Mouse (Mus musculus) forebrain, embryonic 15.5 days (tissue): ENCODE results near the gene Hmgn3. TPM values are rescaled to one million over a fixed set of nuclear protein-coding genes. Genes with fewer than 3 reads are reported as not detected.
A peak's percentile ranks its signal among the peaks of the same experiment; 100 is the strongest.

Source experiments
- ATAC-seq: fragments of 200-750 bp; cut with Nextera tagmentation; replicated peaks from 2 replicates; pipeline ENCODE4 v1.8.0; 2017; ENCODE audit warnings: mild to moderate bottlenecking, moderate TSS enrichment, moderate library complexity
- H3K27ac ChIP-seq: fragments of 300-500 bp; sonication (generic); replicated peaks from 2 replicates; pipeline ENCODE4 v1.5.1; 2015; ENCODE audit warnings: mild to moderate bottlenecking, inconsistent platforms
- H3K27me3 ChIP-seq: fragments of 300-500 bp; sonication (generic); 2 replicates; pipeline ENCODE4 v1.6.1; 2015; ENCODE audit warnings: inconsistent platforms
- H3K36me3 ChIP-seq: fragments of 300-500 bp; sonication (generic); 2 replicates; pipeline ENCODE4 v1.6.1; 2015; ENCODE audit warnings: mild to moderate bottlenecking, inconsistent platforms
- H3K4me1 ChIP-seq: fragments of 300-500 bp; sonication (generic); 2 replicates; pipeline ENCODE4 v1.6.1; 2015; ENCODE audit warnings: inconsistent platforms
- H3K4me2 ChIP-seq: fragments of 300-500 bp; sonication (generic); replicated peaks from 2 replicates; pipeline ENCODE4 v1.6.1; 2015; ENCODE audit warnings: mild to moderate bottlenecking, inconsistent platforms
- H3K4me3 ChIP-seq: fragments of 300-500 bp; sonication (generic); 2 replicates; pipeline ENCODE4 v1.5.1; 2015; ENCODE audit warnings: mild to moderate bottlenecking, inconsistent platforms
- H3K9ac ChIP-seq: fragments of 300-500 bp; sonication (generic); replicated peaks from 2 replicates; pipeline ENCODE4 v1.6.1; 2015; ENCODE audit warnings: mild to moderate bottlenecking, inconsistent platforms
- H3K9me3 ChIP-seq: fragments of 300-500 bp; sonication (generic); 2 replicates; pipeline ENCODE4 v1.6.1; 2016; ENCODE audit warnings: inconsistent platforms
- WGBS: fragments of 180-500 bp; shearing (Covaris S2); methylation state at CpG from one replicate; pipeline ENCODE4 v1.1.7; 2015; ENCODE audit warnings: mixed read lengths; 5-methylcytosine and 5-hydroxymethylcytosine counted together
- polyA plus RNA-seq: library from polyadenylated mRNA; unstranded; fragments of >200 nt; fragmentation: Nextera tagmentation; extraction: Ambion mirVana; gene quantifications from 2 replicates; pipeline ENCODE4 v1.2.1, GENCODE M21; 2015

Hmgn3 gene
- polyA plus RNA-seq, 1 experiment from 2014 or later: 175 TPM

- Histone ChIP-seq H3K9ac (no peak overlapping the region), H3K27me3 (no peaks in the 10 kb centered on the region), H3K27ac (no peak overlapping the region), H3K9me3 (no peaks in the 10 kb centered on the region), H3K36me3 (peaks cover 5% of the 10 kb centered on the region; the same call in 1 of the 2 replicates), H3K4me3 (no peak overlapping the region), H3K4me1 (no peaks in the 10 kb centered on the region), H3K4me2 (no peak overlapping the region)
- WGBS: 77% methylated on average over 10 of the region's 10 CpGs
- no peak for ATAC-seq
Observed at GRCm38 (mm10) chr9:83113800-83114217, 32.7 kb downstream of the Hmgn3 start.

- Histone ChIP-seq H3K9me3 (no peaks in the 10 kb centered on the region), H3K4me3 (no peak overlapping the region), H3K4me2 (no peak overlapping the region), H3K27ac (no peak overlapping the region), H3K9ac (no peak overlapping the region), H3K36me3 (peaks cover 5% of the 10 kb centered on the region; the same call in 1 of the 2 replicates), H3K27me3 (no peaks in the 10 kb centered on the region), H3K4me1 (no peaks in the 10 kb centered on the region)
- WGBS: 89% methylated on average over 9 of the region's 9 CpGs
- ATAC-seq: no peak
Observed at GRCm38 (mm10) chr9:83112305-83112768, 34.1 kb downstream of the Hmgn3 start.

- WGBS: 88% methylated on average over 3 of the region's 3 CpGs
- no peaks in the 10 kb centered on the region for H3K9me3 ChIP-seq
- no peak overlapping the region for H3K4me3 ChIP-seq
- peaks cover 5% of the 10 kb centered on the region; the same call in 1 of the 2 replicates for H3K36me3 ChIP-seq
- no peak overlapping the region for H3K4me2 ChIP-seq
- no peak overlapping the region for H3K9ac ChIP-seq
- H3K27me3 ChIP-seq: no peaks in the 10 kb centered on the region
- ATAC-seq: no peak
- no peaks in the 10 kb centered on the region for H3K4me1 ChIP-seq
- no peak overlapping the region for H3K27ac ChIP-seq
Observed at GRCm38 (mm10) chr9:83111789-83112188, 34.7 kb downstream of the Hmgn3 start.

- H3K27ac ChIP-seq: no peak overlapping the region
- no peak overlapping the region for H3K4me2 ChIP-seq
- no peaks in the 10 kb centered on the region for H3K4me1 ChIP-seq
- 79% methylated on average over 9 of the region's 9 CpGs for WGBS
- ATAC-seq: no peak
- H3K27me3 ChIP-seq: no peaks in the 10 kb centered on the region
- no peak overlapping the region for H3K9ac ChIP-seq
- H3K4me3 ChIP-seq: no peak overlapping the region
- H3K9me3 ChIP-seq: no peaks in the 10 kb centered on the region
- H3K36me3 ChIP-seq: peaks cover 5% of the 10 kb centered on the region; the same call in 1 of the 2 replicates
Observed at GRCm38 (mm10) chr9:83111117-83111686, 35.3 kb downstream of the Hmgn3 start.

- WGBS: 93% methylated on average over 9 of the region's 9 CpGs
- no peak overlapping the region for H3K4me2 ChIP-seq
- no peak overlapping the region for H3K4me3 ChIP-seq
- H3K9me3 ChIP-seq: no peaks in the 10 kb centered on the region
- no peak overlapping the region for H3K9ac ChIP-seq
- H3K27ac ChIP-seq: no peak overlapping the region
- no peak for ATAC-seq
- no peaks in the 10 kb centered on the region for H3K4me1 ChIP-seq
- peaks cover 5% of the 10 kb centered on the region; the same call in 1 of the 2 replicates for H3K36me3 ChIP-seq
- no peaks in the 10 kb centered on the region for H3K27me3 ChIP-seq
Observed at GRCm38 (mm10) chr9:83110406-83111116, 35.9 kb downstream of the Hmgn3 start.

- 94% methylated on average over 6 of the region's 6 CpGs for WGBS
- no peaks in the 10 kb centered on the region for H3K27me3 ChIP-seq
- H3K9me3 ChIP-seq: no peaks in the 10 kb centered on the region
- no peaks in the 10 kb centered on the region for H3K4me1 ChIP-seq
- ATAC-seq: no peak
- no peak overlapping the region for H3K4me2 ChIP-seq
- H3K36me3 ChIP-seq: peaks cover 5% of the 10 kb centered on the region; the same call in 1 of the 2 replicates
- H3K4me3 ChIP-seq: no peak overlapping the region
- no peak overlapping the region for H3K27ac ChIP-seq
- H3K9ac ChIP-seq: no peak overlapping the region
Observed at GRCm38 (mm10) chr9:83109705-83110104, 36.8 kb downstream of the Hmgn3 start.

- H3K4me1 ChIP-seq: no peaks in the 10 kb centered on the region
- H3K4me3 ChIP-seq: no peak overlapping the region
- H3K27me3 ChIP-seq: no peaks in the 10 kb centered on the region
- H3K9ac ChIP-seq: no peak overlapping the region
- WGBS: 76% methylated on average over 3 of the region's 3 CpGs
- no peaks in the 10 kb centered on the region for H3K9me3 ChIP-seq
- no peak for ATAC-seq
- no peak overlapping the region for H3K4me2 ChIP-seq
- H3K27ac ChIP-seq: no peak overlapping the region
- H3K36me3 ChIP-seq: peaks cover 5% of the 10 kb centered on the region; the same call in 1 of the 2 replicates
Observed at GRCm38 (mm10) chr9:83108821-83109220, 37.7 kb downstream of the Hmgn3 start.

GRCm38 (mm10) chr9:83103785-83104184 lies 42.7 kb downstream of the Hmgn3 start:
- H3K4me1 ChIP-seq: peaks cover 10% of the 10 kb centered on the region
- no peak for ATAC-seq
- 83% methylated on average over 3 of the region's 3 CpGs for WGBS
- no peaks in the 10 kb centered on the region for H3K27me3 ChIP-seq
- no peak overlapping the region for H3K27ac ChIP-seq
- H3K36me3 ChIP-seq: no peaks in the 10 kb centered on the region
- no peak overlapping the region for H3K4me2 ChIP-seq
- H3K9ac ChIP-seq: no peak overlapping the region
- H3K9me3 ChIP-seq: no peaks in the 10 kb centered on the region
- H3K4me3 ChIP-seq: no peak overlapping the region

GRCm38 (mm10) chr9:83101691-83102090 lies 44.8 kb downstream of the Hmgn3 start:
- H3K27me3 ChIP-seq: no peaks in the 10 kb centered on the region
- 78% methylated on average over 3 of the region's 3 CpGs for WGBS

GRCm38 (mm10) chr9:83100786-83101185 lies 45.7 kb downstream of the Hmgn3 start:
- Histone ChIP-seq H3K9ac (no peak overlapping the region), H3K27me3 (no peaks in the 10 kb centered on the region), H3K4me3 (no peak overlapping the region), H3K27ac (no peak overlapping the region), H3K4me1 (peaks cover 22% of the 10 kb centered on the region), H3K9me3 (no peaks in the 10 kb centered on the region), H3K4me2 (no peak overlapping the region), H3K36me3 (no peaks in the 10 kb centered on the region)
- ATAC-seq: no peak
- 88% methylated on average over 3 of the region's 3 CpGs for WGBS

More at GRCm38 (mm10) chr9:83101691-83102090, 44.8 kb downstream of the Hmgn3 start:
- H3K27ac ChIP-seq: no peak overlapping the region
- peaks cover 22% of the 10 kb centered on the region for H3K4me1 ChIP-seq
- H3K4me2 ChIP-seq: no peak overlapping the region
- no peaks in the 10 kb centered on the region for H3K36me3 ChIP-seq
- no peak overlapping the region for H3K9ac ChIP-seq
- no peaks in the 10 kb centered on the region for H3K9me3 ChIP-seq
- H3K4me3 ChIP-seq: no peak overlapping the region
- no peak for ATAC-seq

GRCm38 (mm10) chr9:83098652-83099307 lies 47.7 kb downstream of the Hmgn3 start:
- Histone ChIP-seq H3K36me3 (no peaks in the 10 kb centered on the region), H3K27ac (peak overlapping the region; percentile 51), H3K4me1 (peaks cover 22% of the 10 kb centered on the region), H3K4me2 (0 out of 2 replicates have a peak overlapping the region, but pooled peaks have one; percentile 2), H3K9me3 (no peaks in the 10 kb centered on the region), H3K9ac (no peak overlapping the region), H3K4me3 (no peak overlapping the region), H3K27me3 (no peaks in the 10 kb centered on the region)
- WGBS: 7% methylated on average over 12 of the region's 12 CpGs
- peak; percentile 92 for ATAC-seq

GRCm38 (mm10) chr9:83097816-83098215 lies 48.7 kb downstream of the Hmgn3 start:
- Histone ChIP-seq H3K27ac (no peak overlapping the region; the same call in 1 of the 2 replicates), H3K4me2 (no peak overlapping the region), H3K9me3 (no peaks in the 10 kb centered on the region), H3K9ac (no peak overlapping the region), H3K4me3 (no peak overlapping the region), H3K27me3 (no peaks in the 10 kb centered on the region), H3K4me1 (peaks cover 22% of the 10 kb centered on the region), H3K36me3 (no peaks in the 10 kb centered on the region)
- ATAC-seq: no peak
- WGBS: 21% methylated on average over 8 of the region's 8 CpGs
